Mouse (Mus musculus): ENCODE results near the gene Dlg4.
"Not testable (repeated sequence)": the region's sequence is repeated elsewhere in the genome, so short reads cannot be mapped to it uniquely, and the experiment has no call there.

The Dlg4 gene

GRCm38 (mm10) chr11:69996161-69997061 is 20.3 kb upstream of the Dlg4 start:
- peak; percentile 59 to 69 for DNase-seq (ENCODE audit: low spot score in 2 of 2)

GRCm38 (mm10) chr11:69997070-69997509 is 19.7 kb upstream of the Dlg4 start:
- peak; percentile 85 to 94 for DNase-seq (ENCODE audit: low spot score in 2 of 2)

GRCm38 (mm10) chr11:69998567-69999491 is 17.9 kb upstream of the Dlg4 start:
- no peak for DNase-seq (ENCODE audit: low spot score in 2 of 2)

GRCm38 (mm10) chr11:69999666-70000065 is 17.1 kb upstream of the Dlg4 start:
- DNase-seq (ENCODE audit: low spot score in 2 of 2) = no peak

GRCm38 (mm10) chr11:70000396-70000898 is 16.3 kb upstream of the Dlg4 start, which contains the start of gene Dvl2:
Gene Dvl2, plus strand, starts transcription at chr11:70000595.
- peak; percentile 86 to 88 for DNase-seq (ENCODE audit: low spot score in 2 of 2)

- DNase-seq (ENCODE audit: low spot score in 2 of 2) = no peak
Measured at GRCm38 (mm10) chr11:70001159-70001558, 15.6 kb upstream of the Dlg4 start.

- peak; percentile 52 to 64 for DNase-seq (ENCODE audit: low spot score in 2 of 2)
Measured at GRCm38 (mm10) chr11:70001865-70002264, 14.9 kb upstream of the Dlg4 start.

- DNase-seq (ENCODE audit: low spot score in 2 of 2) = no peak
Measured at GRCm38 (mm10) chr11:70002471-70002870, 14.3 kb upstream of the Dlg4 start.

GRCm38 (mm10) chr11:70005521-70005920 is 11.2 kb upstream of the Dlg4 start:
- DNase-seq (ENCODE audit: low spot score in 2 of 2) = peak in 1 of 2 experiments; percentile 45

- no peak for DNase-seq (ENCODE audit: low spot score in 2 of 2)
Measured at GRCm38 (mm10) chr11:70010033-70010432, 6.7 kb upstream of the Dlg4 start.

GRCm38 (mm10) chr11:70010548-70010947 is 6.2 kb upstream of the Dlg4 start:
- no peak for DNase-seq (ENCODE audit: low spot score in 2 of 2)

GRCm38 (mm10) chr11:70010961-70011360 is 5.8 kb upstream of the Dlg4 start:
- no peak for DNase-seq (ENCODE audit: low spot score in 2 of 2)

- no peak for DNase-seq (ENCODE audit: low spot score in 2 of 2)
Measured at GRCm38 (mm10) chr11:70012931-70013330, 3.8 kb upstream of the Dlg4 start.

- no peak for DNase-seq (ENCODE audit: low spot score in 2 of 2)
Measured at GRCm38 (mm10) chr11:70013408-70013807, 3.3 kb upstream of the Dlg4 start.

GRCm38 (mm10) chr11:70014051-70014450 is 2.7 kb upstream of the Dlg4 start:
- no peak for DNase-seq (ENCODE audit: low spot score in 2 of 2)

GRCm38 (mm10) chr11:70014880-70015558 is 1.7 kb upstream of the Dlg4 start, which contains the start of gene Acadvl:
Gene Acadvl, minus strand, starts transcription at chr11:70015411.
- peak; percentile 78 to 83 for DNase-seq (ENCODE audit: low spot score in 2 of 2)

- DNase-seq (ENCODE audit: low spot score in 2 of 2) = no peak
Measured at GRCm38 (mm10) chr11:70015677-70016076, 1.1 kb upstream of the Dlg4 start.

- not testable (repeated sequence) for DNase-seq (ENCODE audit: low spot score in 2 of 2)
Measured at GRCm38 (mm10) chr11:70016177-70016576, 565 bp upstream of the Dlg4 start.

- no peak for DNase-seq (ENCODE audit: low spot score in 2 of 2)
Measured at GRCm38 (mm10) chr11:70017199-70017767, 541 bp downstream of the Dlg4 start.

- peak; percentile 46 to 64 for DNase-seq (ENCODE audit: low spot score in 2 of 2)
Measured at GRCm38 (mm10) chr11:70018131-70018990, 1.6 kb downstream of the Dlg4 start.

Data from thymus, postnatal 10 days (tissue).